Mouse (Mus musculus) gastrocnemius, postnatal 10 days (tissue): ENCODE results near the gene Vash1. TPM values are rescaled to one million over a fixed set of nuclear protein-coding genes. Genes with fewer than 3 reads are reported as not detected.

Experiments
- DNase-seq: peaks from one replicate; pipeline ENCODE4 v3.0.0; 2021; ENCODE audit warnings: mixed read lengths
- long read RNA-seq, 2 experiments: library from polyadenylated mRNA; stranded (forward); transcript quantifications; one replicate each; pipeline ENCODE4 v2.0.0; 2021
- total RNA-seq, 2 experiments: library from RNA; stranded (reverse); gene quantifications; 2 replicates each; pipeline ENCODE4 v1.2.3; 2021

The Vash1 gene
- 10 to 100 TPM; 29.9 to 34.5 TPM for total RNA-seq
- long read RNA-seq, experiment 1, partial matches to known transcripts = 0 of 1 reads
- long read RNA-seq, experiment 1, other reads (novel, unspliced or antisense) = 1 of 1 reads
- long read RNA-seq, experiment 2, partial matches to known transcripts = 0 of 1 reads
- long read RNA-seq, experiment 2, other reads (novel, unspliced or antisense) = 1 of 1 reads

GRCm38 (mm10) chr12:86678591-86679545 lies at the start of gene Vash1:
Gene Vash1 (plus strand): TSS chr12:86678700.
- peak; percentile 76 for DNase-seq

GRCm38 (mm10) chr12:86628783-86629172 lies 49.7 kb upstream of the Vash1 start:
- DNase-seq = no peak

- DNase-seq = peak; percentile 17
Observed at GRCm38 (mm10) chr12:86641763-86642162, 36.7 kb upstream of the Vash1 start.

GRCm38 (mm10) chr12:86644512-86645273 lies 33.8 kb upstream of the Vash1 start:
- peak; percentile 14 for DNase-seq

- no peak for DNase-seq
Observed at GRCm38 (mm10) chr12:86645494-86645893, 33.0 kb upstream of the Vash1 start.

- DNase-seq = peak; percentile 11
Observed at GRCm38 (mm10) chr12:86646831-86647230, 31.7 kb upstream of the Vash1 start.

GRCm38 (mm10) chr12:86647279-86647678 lies 31.2 kb upstream of the Vash1 start:
- DNase-seq = no peak

GRCm38 (mm10) chr12:86647736-86648135 lies 30.8 kb upstream of the Vash1 start:
- DNase-seq = no peak

- no peak for DNase-seq
Observed at GRCm38 (mm10) chr12:86648489-86648888, 30.0 kb upstream of the Vash1 start.

- no peak for DNase-seq
Observed at GRCm38 (mm10) chr12:86651301-86651860, 27.1 kb upstream of the Vash1 start.

GRCm38 (mm10) chr12:86652570-86653041 lies 25.9 kb upstream of the Vash1 start:
- DNase-seq = peak; percentile 92

GRCm38 (mm10) chr12:86659447-86659968 lies 19.0 kb upstream of the Vash1 start:
- no peak for DNase-seq

- no peak for DNase-seq
Observed at GRCm38 (mm10) chr12:86660466-86660865, 18.0 kb upstream of the Vash1 start.

GRCm38 (mm10) chr12:86665656-86666055 lies 12.8 kb upstream of the Vash1 start:
- DNase-seq = no peak

- DNase-seq = no peak
Observed at GRCm38 (mm10) chr12:86668404-86668803, 10.1 kb upstream of the Vash1 start.

- no peak for DNase-seq
Observed at GRCm38 (mm10) chr12:86672105-86672504, 6.4 kb upstream of the Vash1 start.

GRCm38 (mm10) chr12:86672507-86672906 lies 6.0 kb upstream of the Vash1 start:
- no peak for DNase-seq

- DNase-seq = no peak
Observed at GRCm38 (mm10) chr12:86679546-86679930, 1.0 kb downstream of the Vash1 start.

GRCm38 (mm10) chr12:86679991-86680491 lies 1.5 kb downstream of the Vash1 start:
- DNase-seq = no peak

GRCm38 (mm10) chr12:86680591-86681193 lies 2.2 kb downstream of the Vash1 start:
- DNase-seq = no peak

GRCm38 (mm10) chr12:86681626-86682025 lies 3.1 kb downstream of the Vash1 start:
- DNase-seq = no peak
